Mouse (Mus musculus) midbrain, embryonic 13.5 days (tissue): ENCODE results near the gene Itga9. TPM values are rescaled to one million over a fixed set of nuclear protein-coding genes. Genes with fewer than 3 reads are reported as not detected.

ENCODE experiments used
- ATAC-seq: fragments of 200-750 bp; cut with Nextera tagmentation; 2 replicates; pipeline ENCODE4 v1.8.0; 2017; ENCODE audit warnings: mild to moderate bottlenecking, moderate TSS enrichment, moderate library complexity
- H3K27ac ChIP-seq: fragments of 300-500 bp; sonication (generic); 2 replicates; pipeline ENCODE4 v1.5.1; 2015; ENCODE audit warnings: inconsistent platforms, mild to moderate bottlenecking, moderate library complexity
- H3K27me3 ChIP-seq: fragments of 300-500 bp; sonication (generic); 2 replicates; pipeline ENCODE4 v1.6.1; 2015; ENCODE audit warnings: mild to moderate bottlenecking, inconsistent platforms
- H3K36me3 ChIP-seq: fragments of 300-500 bp; sonication (generic); 2 replicates; pipeline ENCODE4 v1.6.1; 2015; ENCODE audit warnings: mild to moderate bottlenecking, inconsistent platforms
- H3K4me1 ChIP-seq: fragments of 300-500 bp; sonication (generic); replicated peaks from 2 replicates; pipeline ENCODE4 v1.6.1; 2015; ENCODE audit warnings: inconsistent platforms
- H3K4me2 ChIP-seq: fragments of 300-500 bp; sonication (generic); replicated peaks from 2 replicates; pipeline ENCODE4 v1.6.1; 2015; ENCODE audit warnings: moderate library complexity, mild to moderate bottlenecking, inconsistent platforms
- H3K4me3 ChIP-seq: fragments of 300-500 bp; sonication (generic); replicated peaks from 2 replicates; pipeline ENCODE4 v1.5.1; 2015; ENCODE audit warnings: mild to moderate bottlenecking, inconsistent platforms
- H3K9ac ChIP-seq: fragments of 300-500 bp; sonication (generic); replicated peaks from 2 replicates; pipeline ENCODE4 v1.6.1; 2015; ENCODE audit warnings: mild to moderate bottlenecking, inconsistent platforms
- H3K9me3 ChIP-seq: fragments of 300-500 bp; sonication (generic); 2 replicates; pipeline ENCODE4 v1.6.1; 2016; ENCODE audit warnings: mild to moderate bottlenecking, inconsistent platforms
- WGBS: fragments of 180-500 bp; shearing (Covaris S2); methylation state at CpG from one replicate; pipeline ENCODE4 v1.1.7; 2015; 5-methylcytosine and 5-hydroxymethylcytosine counted together
- polyA plus RNA-seq: library from polyadenylated mRNA; unstranded; fragments of >200 nt; fragmentation: Nextera tagmentation; extraction: Ambion mirVana; gene quantifications from 2 replicates; pipeline ENCODE4 v1.2.1, GENCODE M21; 2015

The Itga9 gene
- polyA plus RNA-seq, 1 experiment from 2014 or later = 1.4 TPM

DNA sequence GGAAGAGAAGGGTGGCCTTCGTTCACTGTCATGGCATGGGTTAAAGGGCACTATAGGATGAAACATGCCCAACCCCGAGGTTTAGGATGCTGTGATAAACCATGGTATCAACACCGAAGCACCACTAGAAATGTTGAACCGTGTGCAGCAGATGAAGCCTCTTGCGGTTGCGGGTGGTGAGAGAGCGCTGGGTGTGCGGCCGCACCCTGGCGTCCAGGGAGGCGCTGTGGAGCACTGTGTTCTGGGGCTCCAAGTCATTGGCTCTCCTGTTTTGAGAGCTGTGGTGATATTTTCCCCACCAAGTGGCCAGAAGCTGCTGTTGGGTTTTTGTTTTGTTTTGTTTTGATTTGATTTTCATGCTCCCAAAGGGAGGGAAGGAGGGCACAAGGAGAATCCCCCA lies 272.1 kb downstream of the Itga9 start:
- no peak for ATAC-seq
- no peak overlapping the region for H3K4me3 ChIP-seq
- no peak overlapping the region for H3K27ac ChIP-seq
- 89% methylated on average over 11 of the region's 11 CpGs for WGBS
- no peaks in the 10 kb centered on the region for H3K9me3 ChIP-seq
- H3K4me2 ChIP-seq = no peak overlapping the region
- H3K4me1 ChIP-seq = no peaks in the 10 kb centered on the region
- no peaks in the 10 kb centered on the region for H3K27me3 ChIP-seq
- no peak overlapping the region for H3K9ac ChIP-seq
- H3K36me3 ChIP-seq = no peaks in the 10 kb centered on the region

DNA sequence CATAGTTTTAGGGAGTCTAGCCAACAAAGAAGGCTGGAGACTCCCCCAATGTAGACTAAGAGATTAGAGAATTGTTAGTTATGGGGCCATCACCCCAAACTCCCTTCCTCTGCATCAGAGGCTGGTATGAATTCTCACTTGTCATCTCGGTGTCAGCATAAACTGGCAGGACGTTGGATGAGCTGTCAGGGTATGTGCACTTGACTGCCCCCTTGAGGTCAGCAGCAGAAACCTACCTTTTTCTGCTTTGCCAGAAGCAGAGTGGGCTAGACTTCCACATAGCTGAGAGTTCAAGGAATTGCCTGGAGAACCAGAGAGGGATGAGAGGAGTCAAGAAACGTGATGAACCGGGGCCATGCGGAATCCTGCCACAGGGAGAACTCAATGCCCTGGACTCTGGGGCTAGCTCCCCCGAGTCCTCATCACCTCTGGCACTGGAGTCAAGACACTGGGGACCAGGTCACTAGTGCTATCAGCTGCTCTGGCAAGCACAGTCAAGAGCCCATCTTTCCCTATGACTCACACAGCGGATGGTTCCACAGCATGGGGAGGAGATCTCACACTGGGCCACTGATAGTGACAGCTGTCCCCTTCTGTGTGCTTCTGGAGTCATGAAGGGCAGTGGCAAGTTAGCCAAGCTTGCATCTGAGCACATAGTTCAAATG lies 274.9 kb downstream of the Itga9 start:
- Histone ChIP-seq H3K4me1 (no peaks in the 10 kb centered on the region), H3K4me2 (no peak overlapping the region), H3K27ac (no peak overlapping the region), H3K4me3 (no peak overlapping the region), H3K27me3 (no peaks in the 10 kb centered on the region), H3K9ac (no peak overlapping the region), H3K9me3 (no peaks in the 10 kb centered on the region), H3K36me3 (no peaks in the 10 kb centered on the region)
- ATAC-seq = no peak
- WGBS = 76% methylated on average over 7 of the region's 7 CpGs

DNA sequence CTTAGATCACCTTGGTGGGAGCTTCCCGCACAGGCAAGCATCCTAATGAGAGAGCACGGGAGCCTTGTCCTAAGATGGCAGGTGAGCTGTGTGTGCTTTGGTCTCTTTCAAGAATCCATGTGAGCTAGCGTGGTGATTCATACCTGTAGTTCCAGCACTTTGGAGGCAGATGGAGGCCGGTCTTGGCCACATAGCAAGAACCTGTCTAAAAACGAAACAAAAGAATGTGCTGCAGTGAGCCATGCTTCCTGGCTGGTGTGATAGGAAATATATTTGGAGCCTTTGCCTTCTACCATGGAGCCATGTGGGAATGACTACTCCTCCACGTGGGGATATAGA lies 275.4 kb downstream of the Itga9 start:
- no peak overlapping the region for H3K4me2 ChIP-seq
- 93% methylated on average over 6 of the region's 6 CpGs for WGBS
- H3K27me3 ChIP-seq = no peaks in the 10 kb centered on the region
- ATAC-seq = no peak
- no peaks in the 10 kb centered on the region for H3K4me1 ChIP-seq
- H3K9ac ChIP-seq = no peak overlapping the region
- no peaks in the 10 kb centered on the region for H3K36me3 ChIP-seq
- H3K27ac ChIP-seq = no peak overlapping the region
- H3K4me3 ChIP-seq = no peak overlapping the region
- H3K9me3 ChIP-seq = no peaks in the 10 kb centered on the region

DNA sequence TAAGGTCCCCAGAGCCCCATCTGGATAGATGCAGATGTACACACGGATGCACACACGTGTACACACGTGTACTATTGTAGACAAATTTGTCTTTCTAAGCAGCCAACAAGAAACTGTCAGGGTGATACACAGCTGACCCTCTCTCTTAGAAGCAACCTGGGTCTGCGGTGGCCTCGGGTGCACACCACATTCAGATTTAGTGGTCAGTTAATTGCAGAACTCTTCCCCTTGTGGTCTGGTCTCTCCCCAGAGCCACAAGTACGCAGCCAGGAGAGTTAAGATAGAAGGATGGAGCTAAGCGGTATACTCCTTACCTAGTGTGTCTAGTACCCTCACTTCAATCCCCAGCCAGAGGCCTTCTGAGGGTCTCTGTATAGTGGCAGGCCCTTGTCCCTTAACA lies 276.7 kb downstream of the Itga9 start:
- 95% methylated on average over 7 of the region's 7 CpGs for WGBS
- Histone ChIP-seq H3K9ac (no peak overlapping the region), H3K36me3 (no peaks in the 10 kb centered on the region), H3K27ac (no peak overlapping the region), H3K4me2 (no peak overlapping the region), H3K4me1 (no peaks in the 10 kb centered on the region), H3K9me3 (no peaks in the 10 kb centered on the region), H3K27me3 (no peaks in the 10 kb centered on the region), H3K4me3 (no peak overlapping the region)
- ATAC-seq = no peak

DNA sequence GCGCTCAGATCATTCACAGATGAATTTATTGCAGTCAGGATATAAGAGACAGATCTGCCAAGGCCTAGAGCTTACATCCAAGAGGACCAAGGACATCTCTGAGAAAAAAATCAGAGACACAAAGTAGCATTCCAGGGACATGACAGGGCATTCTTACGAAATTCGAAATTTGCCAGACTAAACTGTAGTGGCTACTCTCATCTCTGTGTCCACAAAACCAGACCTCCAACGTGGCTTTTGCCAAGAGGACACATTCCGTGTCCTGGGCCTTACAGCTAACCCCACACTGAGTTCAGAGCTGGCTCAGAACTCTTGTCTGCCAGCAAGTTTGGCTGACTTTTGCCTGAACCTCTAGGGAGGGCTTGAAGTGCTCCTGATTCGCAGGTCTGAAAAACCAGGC lies 279.3 kb downstream of the Itga9 start:
- no peaks in the 10 kb centered on the region for H3K36me3 ChIP-seq
- H3K27ac ChIP-seq = no peak overlapping the region
- no peak for ATAC-seq
- no peak overlapping the region for H3K4me2 ChIP-seq
- no peak overlapping the region for H3K9ac ChIP-seq
- no peak overlapping the region for H3K4me3 ChIP-seq
- no peaks in the 10 kb centered on the region for H3K9me3 ChIP-seq
- H3K4me1 ChIP-seq = 0 out of 2 replicates have a peak, but pooled peaks cover 3% of the 10 kb centered on the region
- H3K27me3 ChIP-seq = no peaks in the 10 kb centered on the region
- WGBS = 80% methylated on average over 6 of the region's 6 CpGs

DNA sequence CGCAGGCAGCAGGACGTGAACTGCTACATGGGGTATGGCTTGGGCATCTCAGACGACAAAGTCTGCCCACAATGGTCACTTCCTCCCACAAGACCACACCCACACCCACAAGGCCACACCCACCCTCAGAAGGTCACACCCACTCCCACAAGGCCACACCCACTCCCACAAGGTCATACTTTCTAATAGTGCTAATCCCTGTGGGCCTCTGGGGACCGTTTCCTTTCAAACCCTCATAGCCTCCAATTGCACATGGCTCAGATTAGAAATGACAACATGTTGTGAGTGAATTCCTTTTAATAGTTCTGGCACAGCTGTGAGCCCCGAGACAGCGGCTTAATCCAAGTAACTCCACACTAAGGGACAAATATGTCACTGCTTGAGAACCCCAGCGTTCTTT lies 280.7 kb downstream of the Itga9 start:
- H3K9me3 ChIP-seq = no peaks in the 10 kb centered on the region
- 0 out of 2 replicates have a peak, but pooled peaks cover 4% of the 10 kb centered on the region for H3K4me1 ChIP-seq
- no peaks in the 10 kb centered on the region for H3K36me3 ChIP-seq
- no peaks in the 10 kb centered on the region for H3K27me3 ChIP-seq
- H3K27ac ChIP-seq = no peak overlapping the region
- WGBS = 76% methylated on average over 7 of the region's 7 CpGs
- H3K4me2 ChIP-seq = no peak overlapping the region
- H3K4me3 ChIP-seq = no peak overlapping the region
- no peak overlapping the region for H3K9ac ChIP-seq
- ATAC-seq = no peak

DNA sequence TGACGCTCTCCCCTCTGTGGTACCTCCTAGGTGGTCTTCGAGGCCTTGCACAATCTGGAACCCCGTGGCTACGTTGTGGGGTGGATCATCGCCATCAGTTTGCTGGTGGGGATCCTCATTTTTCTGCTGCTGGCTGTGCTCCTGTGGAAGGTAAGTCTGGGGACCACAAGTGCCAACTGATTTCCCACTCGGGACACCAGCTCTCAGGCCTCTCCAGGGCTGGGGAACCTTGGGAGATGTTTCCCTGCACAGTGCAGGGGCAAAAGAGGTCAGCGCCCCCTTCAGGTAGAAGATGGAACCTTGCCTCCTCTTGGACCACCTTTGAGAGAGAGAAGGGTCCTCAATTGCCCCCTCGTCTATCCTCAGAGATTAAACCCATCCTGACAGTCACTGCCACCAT lies 281.2 kb downstream of the Itga9 start:
- 0 out of 2 replicates have a peak, but pooled peaks cover 4% of the 10 kb centered on the region for H3K4me1 ChIP-seq
- H3K9me3 ChIP-seq = no peaks in the 10 kb centered on the region
- no peak overlapping the region for H3K4me3 ChIP-seq
- no peak for ATAC-seq
- H3K36me3 ChIP-seq = no peaks in the 10 kb centered on the region
- no peak overlapping the region for H3K9ac ChIP-seq
- H3K27me3 ChIP-seq = no peaks in the 10 kb centered on the region
- 84% methylated on average over 8 of the region's 8 CpGs for WGBS
- H3K4me2 ChIP-seq = no peak overlapping the region
- no peak overlapping the region for H3K27ac ChIP-seq

DNA sequence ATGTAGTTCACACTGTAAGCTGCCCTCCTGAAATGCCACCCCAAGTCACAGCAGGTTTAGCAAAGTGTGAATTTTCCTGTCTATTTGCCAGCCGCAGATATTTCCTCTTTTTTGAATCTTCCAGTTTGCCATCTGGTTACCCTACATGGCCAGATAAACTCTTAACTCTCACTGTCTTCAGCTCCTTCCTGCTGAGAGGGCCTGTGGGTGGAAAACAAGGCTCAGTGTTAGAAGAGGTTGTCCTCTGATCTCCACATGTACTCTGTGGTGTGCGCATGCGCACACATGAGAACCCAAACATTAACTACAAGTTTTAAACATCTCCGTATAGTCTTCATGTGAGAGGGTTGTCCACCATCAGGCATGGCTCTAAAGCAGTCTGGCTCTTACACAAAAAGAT lies 283.7 kb downstream of the Itga9 start:
- no peak overlapping the region for H3K9ac ChIP-seq
- H3K27ac ChIP-seq = no peak overlapping the region
- no peaks in the 10 kb centered on the region for H3K27me3 ChIP-seq
- no peak overlapping the region for H3K4me3 ChIP-seq
- no peaks in the 10 kb centered on the region for H3K9me3 ChIP-seq
- no peak for ATAC-seq
- H3K4me2 ChIP-seq = no peak overlapping the region
- WGBS = 90% methylated on average over 4 of the region's 4 CpGs
- 0 out of 2 replicates have a peak, but pooled peaks cover 4% of the 10 kb centered on the region for H3K4me1 ChIP-seq
- no peaks in the 10 kb centered on the region for H3K36me3 ChIP-seq

DNA sequence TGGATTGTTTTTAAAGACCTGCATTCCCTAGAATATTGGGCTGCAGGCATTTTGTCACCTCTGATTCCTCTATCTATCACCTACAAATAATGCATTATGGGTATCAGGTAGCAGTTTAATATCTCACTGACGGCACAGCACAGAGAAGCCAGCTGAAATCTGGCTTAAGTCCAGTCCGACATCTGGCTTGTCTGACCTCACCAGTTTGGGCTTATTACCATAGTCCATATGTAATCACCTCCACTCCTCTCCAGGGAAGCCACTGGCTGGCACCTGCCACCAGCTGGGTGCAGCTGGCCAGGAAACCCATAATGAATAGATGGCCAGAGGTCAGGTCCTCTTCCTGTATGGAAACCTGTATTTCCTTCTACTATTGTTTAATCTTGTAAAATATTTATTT lies 284.2 kb downstream of the Itga9 start:
- Histone ChIP-seq H3K27me3 (no peaks in the 10 kb centered on the region), H3K4me3 (no peak overlapping the region), H3K9ac (no peak overlapping the region), H3K4me2 (no peak overlapping the region), H3K9me3 (no peaks in the 10 kb centered on the region), H3K27ac (no peak overlapping the region), H3K4me1 (0 out of 2 replicates have a peak, but pooled peaks cover 4% of the 10 kb centered on the region), H3K36me3 (no peaks in the 10 kb centered on the region)
- WGBS = 47% methylated on average over 2 of the region's 2 CpGs
- no peak for ATAC-seq

DNA sequence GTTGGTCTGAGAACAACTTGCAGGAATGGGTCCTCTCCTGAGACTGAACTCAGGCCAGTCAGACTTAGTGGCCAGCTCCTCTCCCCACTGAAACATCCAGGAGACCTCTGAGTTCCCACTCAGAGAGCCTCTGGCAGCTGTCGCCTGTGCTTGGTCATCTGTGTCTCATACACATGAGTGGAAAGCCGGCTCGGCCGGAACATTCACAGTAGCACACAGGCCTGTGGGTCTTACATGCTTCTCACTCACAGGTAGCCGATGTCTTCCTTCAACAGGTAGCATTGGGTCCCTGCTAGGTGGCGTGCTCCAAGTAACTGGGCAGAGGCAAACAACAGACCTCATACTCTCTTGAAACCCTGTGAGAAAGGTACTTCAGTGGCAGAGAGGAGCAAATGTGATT lies 284.6 kb downstream of the Itga9 start:
- H3K9me3 ChIP-seq = no peaks in the 10 kb centered on the region
- no peaks in the 10 kb centered on the region for H3K36me3 ChIP-seq
- H3K9ac ChIP-seq = no peak overlapping the region
- no peaks in the 10 kb centered on the region for H3K27me3 ChIP-seq
- 91% methylated on average over 6 of the region's 6 CpGs for WGBS
- no peak for ATAC-seq
- H3K4me3 ChIP-seq = no peak overlapping the region
- H3K4me1 ChIP-seq = 0 out of 2 replicates have a peak, but pooled peaks cover 4% of the 10 kb centered on the region
- H3K27ac ChIP-seq = no peak overlapping the region
- H3K4me2 ChIP-seq = no peak overlapping the region

DNA sequence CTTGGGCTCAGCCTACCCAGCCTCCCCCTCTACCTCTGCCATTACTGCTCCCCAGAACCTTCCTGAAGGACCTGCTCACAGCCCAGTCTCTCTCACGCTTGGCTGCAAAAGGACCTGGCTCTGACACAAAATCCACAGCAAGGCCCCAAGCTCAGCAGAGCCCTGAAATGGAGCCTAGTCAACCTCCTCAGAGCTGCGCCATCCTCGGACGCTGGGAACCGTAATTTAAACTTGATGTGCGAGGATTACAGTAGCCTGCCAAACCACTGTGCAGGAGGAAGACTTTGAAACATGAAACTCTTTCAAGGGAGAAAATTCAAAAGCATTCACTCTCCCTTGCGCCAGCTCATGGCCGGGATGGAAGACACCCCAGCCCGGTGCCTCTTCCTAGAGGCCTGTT lies 285.1 kb downstream of the Itga9 start:
- Histone ChIP-seq H3K27ac (no peak overlapping the region), H3K4me2 (no peak overlapping the region), H3K4me1 (0 out of 2 replicates have a peak, but pooled peaks cover 4% of the 10 kb centered on the region), H3K27me3 (no peaks in the 10 kb centered on the region), H3K9ac (no peak overlapping the region), H3K4me3 (no peak overlapping the region), H3K9me3 (no peaks in the 10 kb centered on the region), H3K36me3 (no peaks in the 10 kb centered on the region)
- 84% methylated on average over 9 of the region's 9 CpGs for WGBS
- ATAC-seq = no peak

DNA sequence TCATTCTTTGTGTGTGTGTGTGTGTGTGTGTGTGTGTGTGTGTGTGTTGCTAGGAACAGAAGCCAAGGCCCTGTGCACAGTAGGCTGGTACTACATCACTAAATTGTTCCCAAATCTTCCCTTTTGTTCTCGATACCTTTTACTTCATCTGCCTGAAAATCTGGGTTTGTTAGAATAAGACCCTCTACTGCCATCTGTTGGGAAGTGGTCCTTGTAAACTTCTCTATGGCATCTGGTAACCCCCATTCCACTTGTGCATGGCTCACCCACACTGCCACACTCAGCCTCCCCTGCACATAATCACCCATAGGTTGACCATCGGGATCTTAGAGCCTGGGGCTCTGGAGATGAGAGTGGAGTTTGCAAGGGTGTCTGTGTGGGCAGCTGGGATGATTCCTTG lies 288.6 kb downstream of the Itga9 start:
- Histone ChIP-seq H3K36me3 (no peaks in the 10 kb centered on the region), H3K27me3 (no peaks in the 10 kb centered on the region), H3K27ac (no peak overlapping the region), H3K9ac (no peak overlapping the region), H3K4me1 (0 out of 2 replicates have a peak, but pooled peaks cover 4% of the 10 kb centered on the region), H3K4me2 (no peak overlapping the region), H3K4me3 (no peak overlapping the region), H3K9me3 (no peaks in the 10 kb centered on the region)
- ATAC-seq = no peak
- WGBS = 79% methylated on average over 2 of the region's 2 CpGs

DNA sequence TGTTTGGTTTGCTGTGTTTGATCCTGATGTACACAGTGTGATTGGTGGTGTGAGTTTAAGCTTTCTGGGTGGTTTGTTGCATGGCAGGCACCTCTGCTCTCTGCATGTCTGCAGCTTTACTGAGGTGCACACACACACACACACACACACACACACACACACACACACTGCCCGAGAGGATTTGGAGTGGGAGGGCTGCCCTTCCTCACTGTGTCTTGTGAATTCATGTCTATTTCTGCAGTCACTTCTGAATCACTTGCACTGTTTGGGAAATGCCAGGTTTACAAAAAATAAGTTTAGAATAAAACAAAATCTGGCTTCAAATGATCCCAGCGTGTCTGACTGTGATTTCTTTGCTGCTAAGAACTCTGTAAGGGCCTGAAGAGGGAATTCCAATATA lies 294.2 kb downstream of the Itga9 start:
- WGBS = 87% methylated on average over 2 of the region's 2 CpGs
- Histone ChIP-seq H3K36me3 (no peaks in the 10 kb centered on the region), H3K9ac (no peak overlapping the region), H3K27ac (no peak overlapping the region), H3K4me1 (peaks cover 4% of the 10 kb centered on the region; the same call in 1 of the 2 replicates), H3K4me3 (no peak overlapping the region), H3K9me3 (no peaks in the 10 kb centered on the region), H3K4me2 (no peak overlapping the region), H3K27me3 (0 out of 2 replicates have a peak, but pooled peaks cover 5% of the 10 kb centered on the region)
- no peak for ATAC-seq
